Mouse (Mus musculus): Measurements from ENCODE around the gene Wnt9a. TPM values are rescaled to one million over a fixed set of nuclear protein-coding genes. Genes with fewer than 3 reads are reported as not detected.
A peak's percentile ranks its signal among the peaks of the same experiment; 100 is the strongest.

Wnt9a gene
- total RNA-seq, 2 experiments from 2014 or later: 7.8 to 9.7 TPM

DNA sequence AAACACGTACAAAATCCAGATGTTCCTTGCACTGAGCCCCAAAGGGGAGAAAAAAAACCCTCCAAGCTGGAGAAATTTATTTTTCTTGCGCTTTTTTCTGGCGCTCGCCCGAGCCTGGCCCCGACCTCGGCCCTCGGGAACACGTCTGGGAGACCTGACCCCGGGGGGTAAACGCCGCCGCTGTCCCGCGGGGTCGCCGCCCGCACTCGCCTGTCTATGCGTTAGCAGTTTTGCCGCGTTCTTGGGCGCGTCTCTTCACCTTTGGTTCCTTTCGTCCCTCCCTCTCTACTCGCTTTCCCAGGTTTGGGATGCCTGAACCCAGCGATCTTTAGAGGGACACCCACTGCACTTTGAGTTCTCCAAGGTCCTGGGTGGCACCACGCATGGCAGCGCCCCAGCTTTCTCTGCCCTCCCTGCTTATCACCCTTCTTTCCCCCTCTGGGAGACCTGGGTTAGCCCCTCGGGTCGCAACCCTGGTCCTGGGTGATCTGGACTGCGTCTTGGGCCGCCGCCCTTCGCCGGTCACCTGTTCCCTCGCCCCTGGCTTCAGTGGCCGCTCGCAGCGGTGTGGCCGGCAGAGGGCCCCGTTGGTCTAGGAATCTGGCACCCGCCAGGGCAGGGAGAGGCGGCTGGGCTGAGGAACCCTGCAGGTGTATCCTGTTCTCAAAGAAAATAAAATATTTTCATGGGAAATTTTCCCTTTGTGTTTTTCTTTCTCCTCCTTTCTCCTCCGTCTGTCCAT, 865 bp downstream of the Wnt9a start:
- Histone ChIP-seq H3K27ac (peak overlapping the region; percentile 95), H3K4me3 (peak overlapping the region; percentile 92)
- DNase-seq: peak; percentile 94
- intact Hi-C loops (cut with DNase I): loop anchor here (1.0 to 5.0 kb wide), 3 partner anchors 23 to 60 kb away; no protein-coding TSS in a partner anchor
- peak; percentile 97 for TF ChIP-seq CTCF (IDR thresholded peaks at IDR 0.05)

DNA sequence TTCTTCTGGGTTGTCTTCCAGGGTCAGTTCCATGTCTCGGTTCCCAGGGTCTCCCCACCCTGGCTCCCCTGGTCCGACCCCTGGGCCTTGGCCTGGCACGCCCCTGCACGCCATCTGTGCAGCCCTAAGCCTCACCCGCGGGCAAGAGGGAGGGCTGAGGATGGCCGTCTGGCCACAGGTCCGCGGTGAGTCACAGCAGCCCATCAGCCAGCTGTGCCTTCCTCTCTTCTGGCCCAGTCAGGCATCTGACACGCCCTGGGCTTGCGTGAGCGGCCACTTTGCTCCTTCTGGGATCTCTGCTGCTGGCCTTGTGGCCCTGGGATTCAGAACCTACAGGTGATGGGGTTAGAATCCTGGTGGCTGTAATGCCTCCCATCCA, 1.4 kb downstream of the Wnt9a start:
- intact Hi-C loops (cut with DNase I): loop anchor here (1.0 to 5.0 kb wide), 3 partner anchors 22 to 59 kb away; no protein-coding TSS in a partner anchor
- TF ChIP-seq CTCF (IDR thresholded peaks at IDR 0.05): no peak
- peak; percentile 68 for DNase-seq
- H3K4me3 ChIP-seq: peak overlapping the region; percentile 92
- peak overlapping the region; percentile 95 for H3K27ac ChIP-seq

DNA sequence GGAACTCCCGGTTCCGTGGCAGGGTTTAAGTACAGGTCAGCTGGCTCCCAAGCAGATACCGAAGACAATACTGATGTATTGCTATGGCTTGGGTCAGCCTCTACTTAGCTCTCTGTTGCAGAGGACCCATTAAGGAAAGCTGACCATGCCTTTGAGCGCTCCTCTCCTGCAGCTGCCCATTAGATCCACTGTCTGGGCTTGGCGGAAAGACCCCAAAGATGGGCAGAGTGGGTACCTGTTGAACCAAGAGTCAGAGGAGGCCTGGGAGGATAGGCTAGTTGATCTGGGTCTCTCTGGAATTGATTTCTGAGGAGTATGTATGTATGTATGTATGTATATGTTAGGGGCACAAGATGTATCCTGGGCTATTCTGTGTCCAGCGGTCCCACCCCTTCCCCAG, 1.9 kb downstream of the Wnt9a start:
- no peak for TF ChIP-seq CTCF (IDR thresholded peaks at IDR 0.05)
- Histone ChIP-seq H3K27ac (peak overlapping the region; percentile 95), H3K4me3 (peak overlapping the region; percentile 92)
- DNase-seq: no peak
- intact Hi-C loops (cut with DNase I): loop anchor here (1.0 to 5.0 kb wide), 3 partner anchors 22 to 59 kb away; no protein-coding TSS in a partner anchor

DNA sequence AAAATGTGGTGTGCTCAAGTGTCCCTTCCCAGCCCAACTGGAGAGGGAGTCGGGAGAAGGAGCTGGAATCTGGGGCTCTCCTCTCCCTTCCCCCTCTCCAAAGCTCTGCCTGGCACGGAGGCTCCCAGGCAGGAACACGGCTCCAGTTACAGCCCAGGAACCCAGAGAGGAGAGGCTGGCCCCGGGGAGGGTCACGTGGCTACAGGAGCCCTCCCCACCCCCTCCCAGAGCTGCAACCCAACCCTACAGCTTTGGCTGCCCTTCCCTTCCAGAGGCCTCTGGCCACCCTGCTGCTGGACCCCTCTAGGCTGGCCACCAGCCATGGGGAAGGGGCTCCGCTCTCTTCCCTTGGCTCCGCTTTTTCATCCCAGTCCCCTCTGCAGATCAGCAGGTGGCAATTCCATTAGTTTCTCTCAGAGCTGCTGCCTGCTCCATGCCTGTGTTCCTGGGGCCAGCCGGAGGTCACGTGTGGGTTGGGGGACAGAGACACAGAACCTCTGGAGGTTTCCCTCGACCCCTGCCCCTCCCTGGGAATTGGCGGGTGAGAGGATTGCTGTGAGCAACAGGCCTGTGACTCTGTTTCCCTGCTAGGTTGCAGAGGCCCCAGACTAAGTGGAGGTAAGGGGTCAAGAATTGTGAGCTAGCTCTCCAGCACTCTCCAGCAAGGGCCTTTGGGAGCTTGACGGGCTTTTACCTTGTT, 2.5 kb downstream of the Wnt9a start:
- TF ChIP-seq CTCF (IDR thresholded peaks at IDR 0.05): no peak
- Histone ChIP-seq H3K4me3 (peak overlapping the region; percentile 92), H3K27ac (peak overlapping the region; percentile 95)
- intact Hi-C loops (cut with DNase I): loop anchor here (5.0 kb wide), 2 partner anchors 38 to 58 kb away; no protein-coding TSS in a partner anchor
- peak; percentile 93 for DNase-seq

DNA sequence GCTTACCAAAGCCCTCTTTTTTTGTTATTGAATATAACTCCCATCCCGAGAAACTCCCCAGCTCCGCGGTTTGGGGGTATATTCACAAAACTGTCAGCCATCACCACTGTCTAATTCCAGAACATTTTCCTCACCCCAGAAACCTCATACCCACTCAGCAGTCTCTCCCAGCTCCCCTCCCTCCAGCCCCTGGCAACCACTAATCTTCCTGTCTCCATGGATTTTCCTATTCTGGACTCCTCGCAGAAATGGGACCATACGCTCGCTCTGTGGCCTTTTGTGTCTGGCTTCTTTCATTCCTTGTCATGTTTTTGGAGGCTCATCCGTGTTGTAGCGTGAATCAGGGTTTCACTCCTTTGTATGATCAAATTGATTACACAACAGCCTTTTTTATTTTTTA, 3.2 kb downstream of the Wnt9a start:
- Histone ChIP-seq H3K27ac (peak overlapping the region; percentile 95), H3K4me3 (peak overlapping the region; percentile 92)
- no peak for TF ChIP-seq CTCF (IDR thresholded peaks at IDR 0.05)
- DNase-seq: no peak
- intact Hi-C loops (cut with DNase I): loop anchor here (5.0 kb wide), 2 partner anchors 37 to 57 kb away; no protein-coding TSS in a partner anchor

DNA sequence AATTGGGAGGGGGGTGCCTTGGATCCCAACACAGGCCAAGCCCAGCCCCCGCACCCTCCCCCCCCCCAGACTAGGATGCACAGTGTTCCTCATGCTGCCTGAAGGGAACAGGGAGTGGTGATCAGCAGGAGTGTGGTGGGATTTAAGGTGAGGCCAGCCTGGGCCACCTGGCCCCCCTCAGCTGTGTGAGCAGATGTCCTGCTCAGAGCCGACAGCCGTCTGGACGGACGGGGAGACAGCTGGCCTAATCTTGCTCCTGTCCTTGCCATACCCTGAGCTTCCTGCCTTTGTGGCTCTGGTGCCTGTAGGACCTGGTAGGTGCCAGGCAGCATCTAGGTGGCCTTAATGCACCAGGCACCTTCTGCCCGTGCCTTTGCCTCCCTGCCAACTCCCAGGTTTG, 5.3 kb downstream of the Wnt9a start:
- no peak overlapping the region; the same call in 1 of the 2 replicates for H3K4me3 ChIP-seq
- intact Hi-C loops (cut with DNase I): no loop called here
- DNase-seq: no peak
- TF ChIP-seq CTCF (IDR thresholded peaks at IDR 0.05): no peak
- H3K27ac ChIP-seq: peak overlapping the region; percentile 79

DNA sequence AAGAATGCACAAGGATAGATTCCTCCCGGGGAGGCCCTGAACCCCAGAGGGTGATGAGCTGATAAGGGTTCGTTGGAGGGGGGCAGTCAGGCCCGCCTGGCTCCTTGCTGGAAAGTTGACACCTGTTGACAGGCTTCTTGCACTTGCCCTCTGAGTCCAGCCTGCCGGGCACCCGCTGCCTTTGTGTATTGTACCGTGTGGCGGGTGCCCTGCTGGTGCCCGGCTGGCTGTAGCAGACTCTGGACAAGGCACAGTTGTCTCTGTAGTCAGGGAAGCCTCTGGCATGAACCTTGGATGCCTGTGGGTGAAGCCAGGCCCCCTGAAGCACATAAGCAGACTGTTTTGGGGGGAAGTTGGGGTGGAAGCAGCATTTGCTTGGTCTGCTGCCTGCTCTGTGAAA, 5.8 kb downstream of the Wnt9a start:
- intact Hi-C loops (cut with DNase I): no loop called here
- peak; percentile 63 for DNase-seq
- TF ChIP-seq CTCF (IDR thresholded peaks at IDR 0.05): no peak
- peak overlapping the region; percentile 79 for H3K27ac ChIP-seq
- H3K4me3 ChIP-seq: peak overlapping the region; percentile 40

DNA sequence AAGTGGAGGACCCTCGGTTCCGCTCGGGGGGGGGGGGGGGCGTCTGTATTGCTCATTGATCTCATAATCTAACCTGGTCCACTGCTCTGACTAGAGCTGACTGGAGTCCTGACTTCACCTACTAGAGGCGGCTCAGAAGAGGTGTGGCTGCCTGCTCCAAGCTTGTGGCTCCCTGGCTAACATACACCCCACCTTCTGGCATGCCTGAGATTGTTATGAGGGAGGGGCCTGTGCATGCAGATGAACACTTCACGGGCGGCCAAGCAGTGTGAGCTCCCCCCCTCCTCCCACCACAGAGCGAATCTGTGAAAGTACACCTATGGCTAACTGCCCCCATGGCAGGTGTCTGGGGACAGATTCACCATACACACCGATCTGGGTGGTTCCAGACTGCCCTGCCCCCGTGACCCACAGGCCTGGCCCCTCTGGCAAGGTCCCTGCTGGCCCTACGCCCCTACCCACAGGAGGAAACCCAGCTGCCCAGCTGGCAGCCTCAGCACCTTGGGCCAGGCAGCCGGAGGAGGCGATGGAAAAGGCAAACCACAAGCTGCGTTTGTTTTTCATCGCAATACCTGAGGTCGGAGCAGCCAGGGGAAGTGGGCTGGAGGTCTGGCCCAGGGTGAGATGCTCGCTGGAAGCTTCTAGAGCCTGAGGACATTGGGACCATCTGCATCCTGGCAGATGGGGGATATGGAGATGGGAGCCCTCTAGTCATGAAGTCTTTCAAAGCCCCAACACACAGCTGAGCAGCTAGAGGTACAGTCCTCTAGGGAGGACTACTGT, 6.5 kb downstream of the Wnt9a start:
- H3K27ac ChIP-seq: peak overlapping the region; percentile 79
- peak; percentile 76 for DNase-seq
- peak overlapping the region; percentile 43 for H3K4me3 ChIP-seq
- no peak for TF ChIP-seq CTCF (IDR thresholded peaks at IDR 0.05)
- intact Hi-C loops (cut with DNase I): no loop called here

DNA sequence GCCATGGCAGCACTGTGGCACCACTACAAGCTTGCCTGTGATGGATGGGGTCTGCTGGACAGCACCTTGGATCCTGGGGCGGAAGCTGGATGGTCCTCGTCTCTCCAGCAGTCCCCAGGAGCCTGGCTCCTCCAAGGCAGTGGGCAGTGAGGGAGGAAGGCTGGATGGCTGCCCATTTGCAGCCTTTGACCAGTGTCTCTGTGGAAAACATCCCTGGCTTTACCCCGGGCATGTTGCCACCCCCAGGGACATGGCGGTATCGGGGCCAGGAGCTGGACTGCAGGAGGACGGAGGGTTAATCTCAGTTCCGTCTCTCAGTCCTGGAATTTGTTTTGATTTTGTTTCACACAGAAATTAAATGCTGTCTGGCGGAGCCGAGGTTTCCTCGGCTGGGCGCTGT, 7.2 kb downstream of the Wnt9a start:
- intact Hi-C loops (cut with DNase I): no loop called here
- no peak for TF ChIP-seq CTCF (IDR thresholded peaks at IDR 0.05)
- DNase-seq: peak; percentile 68
- peak overlapping the region; percentile 43 for H3K4me3 ChIP-seq
- peak overlapping the region; percentile 79 for H3K27ac ChIP-seq

DNA sequence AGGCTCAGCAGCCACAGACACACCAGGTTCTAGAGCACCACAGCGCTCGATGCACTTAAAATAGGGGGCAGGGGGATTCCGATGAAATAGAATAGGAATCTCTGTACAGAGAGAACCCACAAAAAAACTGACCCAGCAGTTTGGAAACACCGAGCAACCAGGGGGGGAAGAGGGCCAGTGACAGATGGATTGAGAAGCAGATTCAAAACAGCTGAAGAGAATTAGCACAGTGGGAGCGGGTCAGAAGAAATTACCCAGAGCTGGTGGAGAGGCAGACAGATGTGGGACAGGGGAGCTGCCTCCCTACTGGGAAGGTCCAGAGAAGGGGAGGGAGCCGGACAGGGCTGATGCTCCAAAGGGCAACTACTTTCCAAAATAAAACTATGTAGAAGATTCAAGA, 9.8 kb downstream of the Wnt9a start:
- Histone ChIP-seq H3K27ac (no peak overlapping the region), H3K4me3 (no peak overlapping the region)
- intact Hi-C loops (cut with DNase I): no loop called here
- TF ChIP-seq CTCF (IDR thresholded peaks at IDR 0.05): no peak
- no peak for DNase-seq

DNA sequence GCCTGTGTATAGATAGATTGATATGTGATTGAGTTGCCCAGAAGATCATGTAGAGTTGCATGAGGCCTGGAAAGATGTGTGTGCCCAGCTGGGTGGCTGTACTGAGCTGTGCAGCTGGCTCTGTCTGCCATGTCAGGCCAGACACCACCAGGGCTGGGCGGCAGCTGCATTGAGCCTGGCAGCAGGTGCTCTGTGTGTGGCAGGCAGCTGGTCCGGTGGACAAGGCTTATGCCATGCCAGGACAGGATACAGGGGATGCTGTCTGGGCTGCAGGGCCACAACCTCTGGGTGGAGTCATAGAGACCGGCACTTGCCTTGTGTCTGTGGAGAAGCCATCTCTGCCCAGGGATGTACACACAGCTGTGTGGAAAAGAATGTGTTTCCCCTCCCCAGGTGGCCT, 16.3 kb downstream of the Wnt9a start:
- intact Hi-C loops (cut with DNase I): no loop called here
- DNase-seq: peak; percentile 51
- H3K27ac ChIP-seq: no peak overlapping the region; the same call in 1 of the 2 replicates
- no peak for TF ChIP-seq CTCF (IDR thresholded peaks at IDR 0.05)
- no peak overlapping the region for H3K4me3 ChIP-seq

DNA sequence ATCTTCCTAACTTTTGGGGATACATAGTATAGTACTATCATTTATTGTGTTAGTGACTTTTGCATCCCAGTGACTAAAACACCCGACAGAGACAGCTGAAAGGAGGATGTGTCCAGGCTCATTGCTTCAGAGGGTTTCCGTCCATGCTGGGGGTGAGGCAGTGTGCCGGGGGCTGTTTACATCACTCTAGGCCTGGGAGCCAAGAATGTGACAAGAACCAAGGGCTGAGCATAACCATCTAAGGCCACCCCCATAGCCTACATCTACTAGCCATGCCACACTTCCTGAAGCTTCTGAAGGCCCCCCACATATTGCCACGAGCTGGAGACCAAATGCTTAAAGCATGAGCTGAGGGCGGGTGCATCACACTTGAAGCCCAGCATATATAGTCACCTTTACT, 18.0 kb downstream of the Wnt9a start:
- H3K27ac ChIP-seq: no peak overlapping the region
- intact Hi-C loops (cut with DNase I): no loop called here
- no peak overlapping the region for H3K4me3 ChIP-seq
- no peak for DNase-seq
- TF ChIP-seq CTCF (IDR thresholded peaks at IDR 0.05): no peak
